Mouse (Mus musculus) macrophage (primary cell): ENCODE measurements at regions not wholly inside any gene's neighbourhood (a gene's known extent, or its start where the extent isn't known, plus 50 kb on each side); places are given as distances from the start of the nearest gene placed in this dataset.
A peak's percentile ranks its signal among the peaks of the same experiment; 100 is the strongest.

Source experiments
- H3K27ac ChIP-seq: fragments of 350-480 bp; formaldehyde crosslinking; 2 replicates; pipeline ENCODE4 v1.9.0; 2021
- H3K36me3 ChIP-seq: fragments of 350-480 bp; formaldehyde crosslinking; 2 replicates; pipeline ENCODE4 v1.9.0; 2021; ENCODE audit errors: inconsistent target
- H3K4me3 ChIP-seq: fragments of 350-480 bp; formaldehyde crosslinking; 2 replicates; pipeline ENCODE4 v1.9.0; 2021; ENCODE audit errors: inconsistent target
- H3K79me2 ChIP-seq: fragments of 350-480 bp; formaldehyde crosslinking; 2 replicates; pipeline ENCODE4 v1.9.0; 2021; ENCODE audit errors: inconsistent target
- WGBS: methylation state at CpG from one replicate; pipeline ENCODE4 v1.1.7; 2026; ENCODE audit warnings: inconsistent platforms; ENCODE audit not compliant: missing documents; 5-methylcytosine and 5-hydroxymethylcytosine counted together

DNA sequence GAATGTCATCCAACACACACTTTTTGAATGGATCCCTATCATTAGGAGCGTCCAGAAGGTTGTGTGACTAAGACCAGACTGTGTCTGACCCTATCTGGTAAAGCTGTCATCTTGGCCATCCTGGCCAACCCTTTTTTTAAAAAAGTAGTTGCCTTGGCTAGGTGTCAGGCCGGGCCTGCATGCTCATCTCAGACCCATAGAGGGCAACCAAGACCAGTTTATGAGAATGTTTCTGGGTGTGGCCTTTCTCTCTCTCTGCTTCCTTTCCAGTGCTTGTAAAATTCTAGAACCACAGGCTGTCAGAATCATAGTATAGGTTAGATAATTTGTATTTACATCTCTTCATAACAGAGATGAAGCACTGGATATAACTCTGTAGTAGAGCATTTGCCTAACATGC is 62.8 kb upstream of the Las1l start:
- Histone ChIP-seq H3K27ac (no peak overlapping the region), H3K4me3 (no peak overlapping the region), H3K36me3 (no peaks in the 10 kb centered on the region), H3K79me2 (no peaks in the 10 kb centered on the region)
- WGBS, result 33% methylated on average over 2 of the region's 2 CpGs

DNA sequence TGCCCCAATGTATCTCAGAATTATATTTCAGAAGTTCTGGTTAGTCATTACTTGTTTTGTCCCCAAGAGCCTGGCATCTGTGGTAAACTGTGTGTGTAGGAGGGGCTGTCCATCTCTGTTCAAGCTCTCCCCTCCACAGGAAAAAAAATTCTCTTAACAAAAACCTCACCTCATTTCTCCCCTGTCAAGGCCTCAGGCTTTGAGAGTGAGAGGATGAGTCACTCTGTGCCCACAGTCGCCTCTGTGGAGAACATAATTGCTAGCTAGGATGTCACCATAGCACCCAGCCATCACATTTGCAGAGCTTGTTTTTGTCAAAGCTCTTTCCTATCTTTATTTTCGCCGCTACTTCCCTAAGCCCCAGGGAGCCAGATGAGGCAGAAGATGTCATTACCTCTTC is 63.6 kb upstream of the Las1l start:
- no peaks in the 10 kb centered on the region for H3K36me3 ChIP-seq
- no peak overlapping the region for H3K4me3 ChIP-seq
- WGBS, result 69% methylated on average over 3 of the region's 3 CpGs
- H3K79me2 ChIP-seq, result no peaks in the 10 kb centered on the region
- H3K27ac ChIP-seq, result no peak overlapping the region

DNA sequence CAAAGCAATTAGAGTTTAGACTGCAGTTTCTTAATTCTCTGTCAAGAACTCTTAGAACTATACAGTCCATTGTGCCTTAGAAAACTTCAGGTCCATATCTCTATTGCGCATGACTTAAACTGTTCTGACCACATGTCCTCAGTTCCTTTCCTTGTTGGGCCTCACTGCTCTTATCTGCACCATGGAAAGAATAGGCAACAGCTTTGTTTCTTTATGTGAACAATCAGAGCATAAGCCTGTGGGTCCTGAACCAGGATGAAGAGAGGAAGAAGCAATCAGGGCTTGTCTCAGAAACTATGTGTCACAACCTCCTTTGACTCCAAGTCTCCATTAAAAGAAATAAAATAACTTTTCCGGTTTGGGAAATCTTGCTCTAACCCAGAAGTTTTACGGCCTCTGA is 68.6 kb upstream of the Las1l start:
- Histone ChIP-seq H3K36me3 (no peaks in the 10 kb centered on the region), H3K27ac (peak overlapping the region; percentile 15), H3K4me3 (no peak overlapping the region), H3K79me2 (no peaks in the 10 kb centered on the region)
- 69% methylated on average over 3 of the region's 3 CpGs for WGBS

GRCm38 (mm10) chrX:96025876-96026275 is 69.1 kb upstream of the Las1l start:
- Histone ChIP-seq H3K27ac (peak overlapping the region; percentile 15), H3K4me3 (no peak overlapping the region), H3K36me3 (no peaks in the 10 kb centered on the region), H3K79me2 (no peaks in the 10 kb centered on the region)
- WGBS, result 23% methylated on average over 5 of the region's 5 CpGs

DNA sequence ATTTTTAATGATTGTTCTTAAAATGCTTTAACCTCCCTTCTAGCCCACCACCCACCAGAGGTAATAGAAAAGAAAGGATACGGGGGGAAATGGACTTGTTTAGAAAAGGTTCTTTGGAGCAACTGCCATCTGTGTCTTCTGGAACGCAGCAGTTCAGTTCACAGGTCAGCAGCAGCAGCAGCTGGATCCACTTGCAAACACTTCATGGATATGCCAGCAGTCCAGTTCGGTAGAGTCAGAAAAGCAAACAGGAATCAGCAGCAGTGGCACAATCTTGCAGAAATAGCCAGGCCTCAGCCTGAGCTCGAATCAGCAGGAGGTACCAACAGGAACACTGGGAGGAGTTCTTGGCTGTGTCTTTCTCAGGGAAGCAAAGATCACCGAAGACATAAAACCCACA is 64.3 kb upstream of the Msn start:
- H3K27ac ChIP-seq, result no peak overlapping the region
- H3K79me2 ChIP-seq, result no peaks in the 10 kb centered on the region
- H3K36me3 ChIP-seq, result no peaks in the 10 kb centered on the region
- 91% methylated on average over 5 of the region's 5 CpGs for WGBS
- no peak overlapping the region for H3K4me3 ChIP-seq

GRCm38 (mm10) chrX:96035307-96035706 is 60.5 kb upstream of the Msn start:
- Histone ChIP-seq H3K79me2 (no peaks in the 10 kb centered on the region), H3K36me3 (no peaks in the 10 kb centered on the region), H3K27ac (no peak overlapping the region), H3K4me3 (no peak overlapping the region)

- H3K79me2 ChIP-seq, result no peaks in the 10 kb centered on the region
- WGBS, result 48% methylated on average over 2 of the region's 3 CpGs
- no peak overlapping the region for H3K27ac ChIP-seq
- H3K36me3 ChIP-seq, result no peaks in the 10 kb centered on the region
- no peak overlapping the region for H3K4me3 ChIP-seq
Observed at GRCm38 (mm10) chrX:96042193-96042592, 53.6 kb upstream of the Msn start.
